Mouse (Mus musculus) ovary, postnatal 14 days (tissue): ENCODE measurements at regions not wholly inside any gene's neighbourhood (a gene's known extent, or its start where the extent isn't known, plus 50 kb on each side); places are given as distances from the start of the nearest gene placed in this dataset.

Experiments used
- DNase-seq: peaks from one replicate; pipeline ENCODE4 v3.0.0; 2022; ENCODE audit warnings: low spot score

DNA sequence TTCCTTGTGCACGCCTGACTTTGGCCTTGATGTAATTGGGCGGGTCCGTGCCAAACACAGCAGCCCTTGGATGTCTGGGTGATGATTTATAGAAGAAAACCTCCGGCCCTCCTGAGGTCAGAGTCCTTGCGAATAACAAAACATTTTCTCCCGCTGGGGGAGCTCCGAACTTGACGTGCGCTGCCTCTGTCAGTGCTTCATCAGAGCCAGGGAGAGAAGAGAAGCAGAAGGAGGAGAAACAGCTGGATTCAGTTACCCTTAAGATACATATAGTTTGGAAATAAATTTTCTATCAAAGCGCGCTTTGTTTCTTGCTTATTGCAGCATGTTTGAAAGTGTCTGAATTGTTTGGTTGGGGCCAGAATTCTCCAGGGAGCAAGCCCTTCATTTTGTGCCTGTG is 225.2 kb upstream of the Myocd start:
- no peak for DNase-seq

GRCm38 (mm10) chr11:65490426-65490825 is 220.6 kb upstream of the Myocd start:
- no peak for DNase-seq

GRCm38 (mm10) chr11:65475821-65476540 is 206.2 kb upstream of the Myocd start:
- DNase-seq = no peak

DNA sequence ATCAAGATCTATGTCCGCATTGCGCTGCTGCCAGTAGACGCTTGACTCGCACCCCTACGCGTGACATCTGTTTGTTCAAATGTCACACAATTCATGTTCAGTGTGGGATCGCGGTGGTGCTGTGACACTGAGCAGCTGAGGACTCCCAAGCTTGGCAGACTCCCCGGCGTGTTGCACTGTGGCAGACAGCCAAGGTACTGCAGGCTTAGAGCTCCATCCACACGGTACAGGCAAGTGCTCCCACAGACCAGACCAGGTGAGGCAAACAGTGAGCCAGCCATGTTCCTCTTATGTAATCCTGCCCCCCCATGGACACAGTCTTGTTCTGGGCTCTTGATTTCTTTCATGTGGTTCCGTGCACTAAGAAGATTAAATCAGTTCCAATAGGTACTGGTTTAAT is 205.5 kb upstream of the Myocd start:
- peak; percentile 59 for DNase-seq

- DNase-seq = no peak
Measured at GRCm38 (mm10) chr11:65469762-65470741, 200.3 kb upstream of the Myocd start.

DNA sequence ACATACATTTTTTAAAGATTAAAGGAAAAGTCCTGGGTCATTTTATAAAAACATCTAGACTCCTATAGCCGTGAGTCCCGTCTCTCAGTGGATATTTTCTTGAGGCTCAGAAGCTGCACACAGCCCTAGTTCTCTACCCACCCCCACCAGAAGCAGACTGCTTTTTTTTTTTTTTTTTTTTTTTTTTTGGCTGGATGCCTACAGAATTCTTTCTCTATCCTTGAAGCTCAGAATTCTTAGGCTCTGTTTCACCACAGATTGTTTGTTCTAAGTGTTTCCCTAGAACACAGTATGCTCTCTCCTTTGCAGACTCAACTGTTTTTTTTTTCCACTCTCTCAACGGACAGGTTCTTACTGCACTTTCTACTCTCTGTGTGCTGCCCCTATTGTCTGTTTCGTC is 191.3 kb upstream of the Myocd start:
- DNase-seq = no peak

- no peak for DNase-seq
Measured at GRCm38 (mm10) chr11:65448436-65448835, 178.6 kb upstream of the Myocd start.

GRCm38 (mm10) chr11:65443466-65444024 is 173.8 kb upstream of the Myocd start:
- DNase-seq = no peak

- DNase-seq = no peak
Measured at GRCm38 (mm10) chr11:65435699-65436161, 165.9 kb upstream of the Myocd start.

GRCm38 (mm10) chr11:65421889-65422288 is 152.1 kb upstream of the Myocd start:
- DNase-seq = no peak

DNA sequence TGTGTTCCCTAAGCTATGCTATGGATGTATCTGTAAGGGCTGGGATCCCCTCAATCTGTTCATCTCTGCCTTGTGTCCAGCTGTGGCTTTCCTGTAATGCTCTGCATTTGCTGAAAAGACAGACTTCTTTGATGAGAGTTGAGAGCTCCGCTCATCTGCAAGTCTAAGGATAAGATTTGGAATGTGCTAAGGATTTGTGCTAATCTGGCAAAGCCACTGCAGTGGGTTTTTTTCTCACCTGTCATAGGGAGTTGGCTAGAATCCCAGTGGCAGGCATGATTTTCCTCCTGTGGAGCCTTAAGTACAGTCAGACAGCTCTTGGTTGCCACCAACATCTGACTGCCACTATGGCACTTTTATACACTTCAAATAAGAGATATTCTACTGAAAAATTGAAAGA is 138.8 kb upstream of the Myocd start:
- no peak for DNase-seq

DNA sequence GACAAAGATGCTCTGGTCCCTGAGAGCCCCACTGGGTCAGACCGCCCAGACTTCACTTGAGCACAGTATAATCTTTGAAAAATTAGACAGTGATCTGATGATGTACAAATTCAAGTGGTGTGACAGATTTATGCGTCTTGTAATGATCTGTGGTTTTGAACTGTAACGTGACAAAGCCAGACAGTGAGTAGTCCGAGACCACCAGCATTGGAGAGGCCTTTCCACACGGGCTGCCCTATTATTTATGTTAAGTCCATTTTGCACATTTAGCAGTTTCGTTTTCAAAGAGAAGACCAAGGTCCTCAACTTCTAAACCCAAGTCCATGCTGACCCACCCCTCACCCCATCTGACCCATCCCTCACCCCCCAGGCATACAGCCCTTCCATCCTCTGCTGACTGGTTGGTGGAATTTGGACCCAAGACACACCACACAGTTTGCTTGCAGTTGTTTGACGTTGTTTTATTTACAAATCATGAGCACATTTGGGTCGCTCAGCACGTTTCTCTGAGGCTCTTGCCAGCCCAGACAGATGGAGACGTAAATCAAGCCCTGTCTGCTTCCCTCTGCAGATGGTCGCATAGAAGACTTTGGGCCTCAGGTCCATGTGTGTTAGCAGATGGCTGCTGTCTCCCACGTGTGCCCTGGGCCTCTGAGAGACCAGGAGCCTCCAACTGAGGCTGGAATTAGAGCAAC is 132.8 kb upstream of the Myocd start:
- no peak for DNase-seq

- DNase-seq = no peak
Measured at GRCm38 (mm10) chr11:65389238-65389637, 119.4 kb upstream of the Myocd start.

DNA sequence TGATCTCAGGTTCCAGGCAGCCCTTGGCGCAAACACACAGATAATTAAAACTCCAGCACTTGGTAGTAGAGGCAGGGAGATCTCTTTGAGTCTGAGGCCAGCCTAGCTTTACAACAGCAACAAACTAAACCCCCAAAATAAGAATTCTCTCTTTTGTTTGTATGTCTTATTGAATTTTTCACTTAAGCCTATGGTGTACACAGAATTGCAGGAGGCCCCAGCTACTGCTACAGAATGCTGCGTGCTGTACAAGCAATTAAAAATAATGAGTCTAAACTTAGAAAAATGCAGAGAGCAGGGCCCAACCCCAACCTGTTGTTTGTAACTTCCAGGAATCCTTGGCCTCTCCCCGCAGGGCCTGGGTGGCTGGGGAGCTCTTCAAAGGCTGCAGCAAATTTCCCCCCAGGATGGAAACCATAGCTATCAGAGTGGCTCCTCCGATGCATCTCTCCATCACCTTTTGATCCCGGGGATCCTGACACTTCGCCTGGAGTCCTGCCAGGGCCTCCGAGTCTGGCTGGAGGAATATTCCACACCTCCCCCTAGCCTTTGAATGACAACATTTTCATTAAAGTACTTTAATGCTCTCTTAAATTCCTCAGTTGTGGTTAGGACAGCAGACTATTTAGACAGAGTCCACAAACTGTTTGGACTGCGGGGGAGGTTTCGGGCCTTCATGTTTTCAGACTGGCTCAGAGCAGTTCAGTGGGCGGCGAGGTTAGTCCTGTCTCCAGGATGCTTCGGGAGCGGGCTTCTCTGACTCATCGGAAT is 116.7 kb upstream of the Myocd start:
- peak; percentile 23 for DNase-seq

- no peak for DNase-seq
Measured at GRCm38 (mm10) chr11:65375361-65375760, 105.6 kb upstream of the Myocd start.

GRCm38 (mm10) chr11:65373136-65373535 is 103.3 kb upstream of the Myocd start:
- DNase-seq = no peak

DNA sequence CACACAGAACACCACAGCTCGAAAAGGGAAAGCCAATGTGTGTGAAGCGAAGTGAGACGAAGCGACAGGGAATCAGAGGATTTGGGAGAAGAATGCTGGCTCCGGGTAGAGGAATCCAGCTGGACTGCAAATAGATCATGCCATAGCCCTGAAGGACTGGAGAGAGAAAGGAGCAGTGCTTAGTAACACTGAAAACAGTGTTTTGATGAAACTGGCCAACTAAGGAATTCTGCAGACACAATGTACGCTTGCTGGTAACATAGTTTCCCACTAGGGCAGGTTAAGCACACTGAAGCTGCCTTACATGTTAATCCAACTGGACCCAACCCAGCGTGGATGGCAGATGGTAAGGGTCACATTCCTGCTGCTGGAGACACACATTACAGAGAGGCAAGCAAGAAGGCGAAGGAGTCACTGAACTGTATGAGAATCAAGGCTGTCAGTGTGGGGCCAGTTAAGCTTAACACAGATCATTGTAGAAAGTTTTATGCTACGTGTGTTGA is 102.6 kb upstream of the Myocd start:
- no peak for DNase-seq

GRCm38 (mm10) chr11:65367825-65368224 is 98.0 kb upstream of the Myocd start:
- DNase-seq = no peak

DNA sequence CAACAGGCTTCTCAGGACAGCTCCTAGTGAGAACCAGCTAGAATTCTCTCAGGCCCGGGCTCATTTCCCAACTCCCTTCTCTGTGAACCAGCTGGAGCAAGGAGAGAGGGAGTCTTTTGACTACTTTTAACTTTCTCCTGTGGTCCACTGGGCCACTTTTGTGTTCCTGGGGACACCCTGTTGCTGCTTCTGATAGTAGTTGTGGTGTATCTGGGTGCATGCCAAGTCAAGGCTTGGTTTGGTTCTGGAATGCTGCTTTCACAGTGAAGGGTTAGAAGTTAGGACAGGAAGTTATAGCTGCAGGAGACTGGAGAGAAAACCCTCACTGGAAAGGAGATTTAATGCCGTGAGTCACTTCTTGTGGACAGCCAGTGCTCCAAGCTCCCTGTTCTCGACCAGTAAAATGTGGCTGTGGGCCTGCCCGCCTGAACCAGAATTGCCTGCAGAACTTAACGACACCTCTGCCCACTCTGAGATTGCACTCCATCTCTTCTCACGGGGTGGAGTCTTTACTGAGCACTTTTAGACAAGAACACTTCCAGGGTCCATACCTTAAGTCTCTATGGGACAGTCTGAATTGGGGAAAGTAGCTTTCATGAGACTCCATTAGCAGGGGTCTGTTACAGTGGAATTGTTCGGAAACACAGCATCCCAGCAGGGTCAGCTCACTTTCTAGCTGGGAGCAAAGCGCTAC is 97.0 kb upstream of the Myocd start:
- DNase-seq = peak; percentile 13

DNA sequence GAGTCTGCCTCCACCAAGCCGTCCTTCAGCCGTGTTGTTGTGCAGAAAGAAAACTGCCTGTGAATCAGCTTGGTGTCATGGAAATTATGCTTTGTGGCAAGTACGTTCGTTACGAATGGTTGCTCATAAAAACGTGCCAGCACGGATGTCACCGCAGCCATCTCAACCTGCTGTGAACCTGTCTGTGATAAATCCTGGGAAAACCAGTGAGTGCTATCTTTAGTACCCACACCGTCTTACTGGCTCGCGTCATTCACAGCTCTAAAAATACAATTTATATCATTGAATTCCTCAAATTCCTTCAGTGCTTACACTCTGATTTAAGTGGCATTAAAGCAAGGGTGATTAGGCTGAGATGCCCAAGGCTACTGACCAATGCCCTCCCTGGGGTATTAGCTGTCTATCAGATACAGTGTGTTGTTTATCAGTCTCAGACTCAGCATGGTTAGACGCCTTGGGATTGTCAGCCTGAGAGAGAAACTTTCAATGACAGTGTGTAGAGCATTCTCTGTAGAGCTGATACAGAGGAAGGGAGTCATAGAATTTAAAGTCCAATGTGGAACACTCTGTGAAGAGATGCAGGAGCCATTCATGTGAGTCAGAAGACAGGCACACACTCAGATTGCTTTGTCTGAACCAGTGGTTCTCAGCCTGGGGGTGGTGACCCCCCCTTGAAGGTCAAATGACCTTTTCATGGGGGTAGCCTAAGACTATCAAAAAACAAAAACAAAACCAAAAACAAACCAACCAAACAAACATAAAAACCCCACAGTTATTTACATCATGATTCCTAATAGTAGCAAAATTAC is 96.2 kb upstream of the Myocd start:
- DNase-seq = no peak
